Mouse (Mus musculus) hindbrain, embryonic 15.5 days (tissue): ENCODE results near the gene Plek. TPM values are rescaled to one million over a fixed set of nuclear protein-coding genes. Genes with fewer than 3 reads are reported as not detected.
"Not testable (repeated sequence)": the region's sequence is repeated elsewhere in the genome, so short reads cannot be mapped to it uniquely, and the experiment has no call there.

ENCODE experiments used
- ATAC-seq: fragments of 200-750 bp; cut with Nextera tagmentation; 2 replicates; pipeline ENCODE4 v1.8.0; 2017; ENCODE audit warnings: low read depth, moderate number of reproducible peaks, moderate TSS enrichment; ENCODE audit not compliant: low FRiP score
- H3K27ac ChIP-seq: fragments of 300-500 bp; sonication (generic); replicated peaks from 2 replicates; pipeline ENCODE4 v1.5.1; 2015; ENCODE audit warnings: mild to moderate bottlenecking, inconsistent platforms
- H3K27me3 ChIP-seq: fragments of 300-500 bp; sonication (generic); 2 replicates; pipeline ENCODE4 v1.6.1; 2015; ENCODE audit warnings: control low read depth, inconsistent platforms
- H3K36me3 ChIP-seq: fragments of 300-500 bp; sonication (generic); 2 replicates; pipeline ENCODE4 v1.6.1; 2015; ENCODE audit warnings: control low read depth, inconsistent platforms
- H3K4me1 ChIP-seq: fragments of 300-500 bp; sonication (generic); replicated peaks from 2 replicates; pipeline ENCODE4 v1.6.1; 2015; ENCODE audit warnings: control low read depth, inconsistent platforms
- H3K4me2 ChIP-seq: fragments of 300-500 bp; sonication (generic); 2 replicates; pipeline ENCODE4 v1.6.1; 2015; ENCODE audit warnings: moderate library complexity, mild to moderate bottlenecking, inconsistent platforms
- H3K4me3 ChIP-seq: fragments of 300-500 bp; sonication (generic); 2 replicates; pipeline ENCODE4 v1.5.1; 2015; ENCODE audit warnings: mild to moderate bottlenecking, inconsistent platforms
- H3K9ac ChIP-seq: fragments of 300-500 bp; sonication (generic); 2 replicates; pipeline ENCODE4 v1.6.1; 2015; ENCODE audit warnings: inconsistent platforms
- H3K9me3 ChIP-seq: fragments of 300-500 bp; sonication (generic); 2 replicates; pipeline ENCODE4 v1.6.1; 2016; ENCODE audit warnings: control low read depth, inconsistent platforms
- WGBS: fragments of 180-500 bp; shearing (Covaris S2); methylation state at CpG from one replicate; pipeline ENCODE4 v1.1.7; 2015; 5-methylcytosine and 5-hydroxymethylcytosine counted together
- polyA plus RNA-seq: library from polyadenylated mRNA; unstranded; fragments of >200 nt; fragmentation: Nextera tagmentation; extraction: Ambion mirVana; gene quantifications from 2 replicates; pipeline ENCODE4 v1.2.1, GENCODE M21; 2015

Gene Plek
- polyA plus RNA-seq = 3.4 and 3.8 TPM in 2 replicates

DNA sequence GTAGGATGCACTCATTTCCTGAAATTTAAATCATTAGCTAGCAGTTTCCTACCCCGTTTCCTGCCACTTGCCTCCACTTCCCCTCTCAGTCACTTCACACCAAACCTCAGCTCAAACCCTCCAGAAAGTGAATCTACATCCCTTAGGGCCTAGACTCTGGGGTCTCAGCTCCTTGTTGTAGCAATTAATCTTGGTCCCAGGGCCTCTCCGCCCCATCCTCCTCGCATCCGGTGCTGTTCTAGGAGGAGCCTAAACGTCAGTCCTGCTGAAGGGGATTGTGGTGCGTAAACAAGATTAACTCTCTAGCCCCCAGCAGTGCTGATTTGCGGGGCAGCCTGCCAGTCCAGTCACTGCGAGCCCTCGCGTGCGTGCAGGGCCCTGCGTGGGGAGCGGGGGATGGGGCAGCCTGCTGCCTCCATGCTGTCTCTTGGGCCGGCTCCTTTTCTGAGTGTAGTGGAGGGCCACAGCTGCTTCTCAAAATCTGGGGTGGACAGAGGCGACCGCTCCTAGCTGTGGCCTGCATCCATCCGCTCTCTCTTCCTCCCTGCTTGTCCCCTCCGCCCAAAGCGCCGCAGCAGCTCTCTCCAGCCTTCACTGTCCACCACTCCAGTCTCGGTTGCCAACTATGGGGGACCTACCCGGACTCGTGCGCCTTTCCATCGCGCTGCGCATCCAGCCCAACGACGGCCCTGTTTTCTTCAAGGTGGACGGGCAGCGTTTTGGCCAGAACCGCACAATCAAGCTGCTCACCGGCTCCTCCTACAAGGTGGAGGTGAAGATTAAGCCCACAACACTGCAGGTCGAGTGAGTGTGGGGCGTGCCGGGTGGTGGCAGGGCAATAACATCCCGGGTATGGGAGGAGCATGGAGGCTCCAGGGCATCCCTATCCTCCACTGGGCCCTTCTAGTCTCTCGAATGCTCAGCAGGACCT lies at the start of gene Plek, which contains the start of gene Cnrip1:
Gene Plek, minus strand, starts transcription at position 837 of the 931 bp plus-strand sequence.
Gene Cnrip1, plus strand, starts transcription at position 42 of the 931 bp plus-strand sequence.
- H3K36me3 ChIP-seq = peaks cover 7% of the 10 kb centered on the region; the same call in 1 of the 2 replicates
- under 1% methylated on average over 38 of the region's 38 CpGs for WGBS
- H3K4me1 ChIP-seq = peaks cover 23% of the 10 kb centered on the region
- peak within 1 kb of the TSS; percentile 83 for H3K4me3 ChIP-seq
- peak within 1 kb of the TSS; percentile 74 for H3K4me2 ChIP-seq
- H3K27ac ChIP-seq = peak within 1 kb of the TSS; percentile 94
- H3K9me3 ChIP-seq = no peaks in the 10 kb centered on the region
- ATAC-seq = peak; percentile 98
- peak within 1 kb of the TSS; percentile 85 for H3K9ac ChIP-seq
- H3K27me3 ChIP-seq = no peaks in the 10 kb centered on the region

DNA sequence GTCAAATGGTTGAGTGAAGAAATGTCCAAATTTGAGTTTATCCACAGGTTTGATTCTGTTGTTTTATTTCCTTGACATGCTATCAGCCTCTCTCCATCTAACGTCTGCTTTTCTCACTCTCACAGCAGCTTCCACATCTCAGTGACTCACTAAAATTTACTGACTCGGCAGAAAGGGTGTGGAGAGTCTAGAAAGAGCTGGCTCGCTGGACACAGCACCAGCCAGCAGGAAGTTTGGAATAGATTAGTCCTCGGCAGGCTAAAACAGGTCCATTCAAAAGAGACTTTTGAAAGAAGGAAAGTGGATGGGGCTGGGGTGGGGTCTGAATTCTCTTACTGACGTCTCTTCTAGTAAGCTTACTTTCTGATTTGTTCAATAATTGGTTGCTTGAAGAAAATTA lies 33.9 kb upstream of the Plek start:
- Histone ChIP-seq H3K4me1 (no peaks in the 10 kb centered on the region), H3K9me3 (no peaks in the 10 kb centered on the region), H3K4me3 (no peak overlapping the region), H3K27ac (no peak overlapping the region), H3K9ac (no peak overlapping the region), H3K36me3 (0 out of 2 replicates have a peak, but pooled peaks cover under 1% of the 10 kb centered on the region), H3K27me3 (no peaks in the 10 kb centered on the region), H3K4me2 (no peak overlapping the region)
- 24% methylated on average over 5 of the region's 5 CpGs for WGBS
- ATAC-seq = no peak

DNA sequence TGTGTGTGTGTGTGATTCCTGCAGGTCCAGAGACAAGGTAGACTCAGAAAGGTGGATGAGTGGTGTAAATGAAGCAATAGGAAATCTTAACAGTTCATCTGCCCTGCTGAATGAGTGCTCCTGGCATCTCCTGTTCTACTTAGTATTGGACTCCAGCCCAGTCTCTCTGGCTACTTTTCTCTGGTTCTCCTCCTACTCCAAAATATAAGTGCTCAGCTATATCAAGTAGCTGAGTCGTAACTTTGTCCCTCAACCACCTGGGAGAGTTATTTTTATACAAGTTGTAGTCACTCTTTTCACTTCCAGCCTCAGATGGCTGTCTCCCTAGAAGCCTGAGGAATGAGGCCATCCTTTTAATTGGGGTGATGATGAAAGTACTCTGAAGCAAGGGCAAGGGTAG lies 31.7 kb upstream of the Plek start:
- 68% methylated on average over 1 of the region's 1 CpGs for WGBS
- ATAC-seq = no peak

DNA sequence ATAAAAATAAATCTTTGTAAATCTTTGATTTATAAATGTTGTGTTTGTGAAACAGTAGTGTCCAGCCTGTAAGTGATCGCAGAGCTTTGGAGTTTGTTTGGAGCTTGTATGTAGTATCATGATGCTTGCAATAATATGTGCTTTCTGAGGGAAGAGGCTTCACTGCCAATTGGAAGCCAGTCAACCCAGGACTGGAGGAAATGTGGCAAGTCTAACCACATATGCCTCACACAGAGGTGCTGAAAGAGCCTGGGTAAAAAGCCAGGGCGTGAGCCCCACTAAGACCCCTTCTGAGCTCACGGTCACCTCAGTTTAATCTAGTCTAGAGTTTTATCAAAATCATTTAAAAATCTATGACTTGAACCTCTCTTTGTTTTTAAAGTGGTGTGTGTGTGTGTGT lies 31.3 kb upstream of the Plek start:
- H3K27me3 ChIP-seq = no peaks in the 10 kb centered on the region
- ATAC-seq = no peak
- H3K4me3 ChIP-seq = no peak overlapping the region
- no peak overlapping the region for H3K27ac ChIP-seq
- H3K4me2 ChIP-seq = no peak overlapping the region
- H3K36me3 ChIP-seq = peaks cover 18% of the 10 kb centered on the region
- H3K4me1 ChIP-seq = no peaks in the 10 kb centered on the region
- no peaks in the 10 kb centered on the region for H3K9me3 ChIP-seq
- H3K9ac ChIP-seq = no peak overlapping the region
- WGBS = 92% methylated on average over 3 of the region's 3 CpGs

More for the DNA sequence above, 31.7 kb upstream of the Plek start:
- Histone ChIP-seq H3K4me1 (no peaks in the 10 kb centered on the region), H3K4me2 (no peak overlapping the region), H3K9ac (no peak overlapping the region), H3K27ac (no peak overlapping the region), H3K9me3 (no peaks in the 10 kb centered on the region), H3K4me3 (no peak overlapping the region), H3K27me3 (no peaks in the 10 kb centered on the region), H3K36me3 (peaks cover 14% of the 10 kb centered on the region)

DNA sequence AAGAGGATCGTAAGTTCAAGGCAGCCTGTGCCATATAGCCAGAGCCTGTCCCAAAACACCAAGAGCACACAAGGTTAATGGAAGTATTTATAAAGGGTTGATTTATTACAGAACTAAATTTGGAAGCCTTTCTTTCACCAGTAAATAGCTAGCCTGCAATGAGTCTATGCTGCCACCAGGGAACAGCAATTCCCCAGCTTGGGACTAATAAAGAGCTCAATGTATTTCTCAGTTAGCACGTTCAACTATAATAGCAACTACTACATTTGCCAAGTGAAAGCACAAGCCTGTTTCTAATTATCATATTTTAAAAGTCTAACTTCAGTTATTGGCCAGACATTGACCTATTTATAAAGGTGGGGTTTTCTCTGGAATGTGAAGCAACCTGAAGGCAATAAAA lies 30.8 kb upstream of the Plek start:
- Histone ChIP-seq H3K27ac (no peak overlapping the region), H3K9me3 (no peaks in the 10 kb centered on the region), H3K9ac (no peak overlapping the region), H3K27me3 (no peaks in the 10 kb centered on the region), H3K4me2 (no peak overlapping the region), H3K4me1 (no peaks in the 10 kb centered on the region), H3K4me3 (no peak overlapping the region), H3K36me3 (peaks cover 20% of the 10 kb centered on the region)
- ATAC-seq = no peak
- WGBS = 42% methylated on average over 2 of the region's 2 CpGs

DNA sequence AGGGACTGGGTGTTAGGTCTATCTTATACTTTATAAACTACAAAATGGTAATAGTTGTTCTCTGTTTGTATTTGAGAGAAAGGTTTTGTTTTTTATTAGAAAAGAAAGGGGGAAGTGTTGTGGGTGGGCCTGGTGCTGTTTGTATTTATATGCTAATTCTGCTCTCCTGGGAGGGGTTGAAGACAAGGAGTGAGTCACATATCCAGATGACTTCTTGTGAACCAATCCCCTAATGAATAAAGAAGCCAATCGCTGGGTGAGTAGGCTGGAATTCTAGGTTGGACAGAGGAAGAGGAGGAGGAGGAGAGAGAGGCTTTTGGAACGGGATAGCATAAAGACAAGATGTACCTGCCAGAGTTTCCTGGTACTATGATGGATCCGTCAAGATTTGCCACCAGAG lies 29.9 kb upstream of the Plek start:
- no peaks in the 10 kb centered on the region for H3K9me3 ChIP-seq
- no peak overlapping the region for H3K27ac ChIP-seq
- H3K4me1 ChIP-seq = no peaks in the 10 kb centered on the region
- H3K4me2 ChIP-seq = no peak overlapping the region
- no peak for ATAC-seq
- no peaks in the 10 kb centered on the region for H3K27me3 ChIP-seq
- 34% methylated on average over 3 of the region's 3 CpGs for WGBS
- no peak overlapping the region for H3K9ac ChIP-seq
- peaks cover 20% of the 10 kb centered on the region for H3K36me3 ChIP-seq
- no peak overlapping the region for H3K4me3 ChIP-seq

DNA sequence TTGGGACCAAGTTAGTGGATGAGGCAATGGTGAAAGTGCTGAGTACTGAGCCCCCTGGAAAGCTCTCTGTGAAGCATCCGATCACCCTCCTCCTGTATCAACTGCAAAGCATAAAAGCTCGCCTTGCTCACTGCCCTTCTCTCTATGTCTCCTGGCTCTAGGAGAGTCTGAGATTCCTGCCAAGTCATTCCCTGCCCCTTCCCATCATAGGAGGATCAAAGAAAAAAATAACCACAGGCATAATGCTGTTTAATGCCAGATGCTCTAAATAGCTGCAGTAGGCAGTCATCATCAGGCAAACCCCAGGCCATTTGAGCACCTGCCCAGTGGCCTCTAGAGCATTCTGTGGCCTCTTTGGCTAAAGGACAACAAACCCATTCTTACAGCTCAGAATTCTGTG lies 23.5 kb upstream of the Plek start:
- ATAC-seq = no peak
- no peaks in the 10 kb centered on the region for H3K4me1 ChIP-seq
- no peaks in the 10 kb centered on the region for H3K27me3 ChIP-seq
- no peak overlapping the region for H3K27ac ChIP-seq
- H3K9ac ChIP-seq = no peak overlapping the region
- WGBS = 88% methylated on average over 2 of the region's 2 CpGs
- peaks cover 25% of the 10 kb centered on the region for H3K36me3 ChIP-seq
- no peaks in the 10 kb centered on the region for H3K9me3 ChIP-seq
- H3K4me3 ChIP-seq = no peak overlapping the region
- H3K4me2 ChIP-seq = no peak overlapping the region

DNA sequence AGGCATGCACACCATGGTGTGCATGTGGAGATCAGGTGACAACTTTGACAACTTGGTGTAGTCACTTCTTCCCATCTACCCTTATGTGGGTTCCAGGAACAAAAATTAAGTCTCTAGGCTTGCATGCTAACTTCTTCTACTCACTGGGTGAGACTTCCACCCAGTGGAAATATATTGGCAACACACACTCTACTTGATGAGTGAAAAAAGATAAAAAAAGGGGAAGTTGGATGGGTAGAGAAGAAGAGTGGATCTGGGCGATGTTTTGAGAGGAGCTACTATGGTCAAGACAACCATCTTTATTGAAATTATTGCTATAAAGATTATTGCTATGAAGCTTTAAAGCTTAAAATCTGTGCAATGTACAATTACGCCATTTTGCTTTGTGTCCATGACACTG lies 17.2 kb upstream of the Plek start:
- ATAC-seq, H3K4me1 ChIP-seq, H3K36me3 ChIP-seq, H3K4me3 ChIP-seq, H3K27me3 ChIP-seq, H3K9me3 ChIP-seq, H3K9ac ChIP-seq, H3K4me2 ChIP-seq, H3K27ac ChIP-seq: not testable (repeated sequence)
- WGBS = 97% methylated on average over 2 of the region's 2 CpGs

DNA sequence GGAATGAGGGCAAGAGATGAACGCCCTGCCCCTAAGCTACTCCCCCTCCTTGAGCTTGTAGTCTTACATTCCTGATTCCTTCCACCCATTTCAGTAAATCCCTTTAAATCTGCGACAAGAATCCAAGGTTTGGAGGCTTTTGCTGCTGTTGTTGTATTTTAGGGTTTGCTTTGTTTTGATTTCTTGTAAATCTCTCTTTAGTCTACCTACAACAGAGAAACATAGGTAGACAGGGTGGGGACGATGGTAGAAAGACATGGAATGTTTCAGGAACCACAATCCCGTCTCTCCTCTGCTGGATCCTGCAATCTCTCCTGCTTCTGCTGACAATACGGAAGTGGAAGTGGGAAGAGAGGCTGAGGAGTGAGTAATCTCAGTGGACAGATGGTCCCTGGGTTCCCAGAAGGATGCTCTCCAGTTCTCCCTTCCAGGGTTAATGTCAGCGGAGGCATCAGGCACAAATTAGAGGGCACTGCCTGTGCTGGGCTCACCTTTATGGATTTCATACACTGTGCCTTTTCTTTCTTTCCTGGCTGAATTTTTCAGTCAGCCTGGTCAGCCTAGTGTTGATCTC lies 382 bp upstream of the Plek start:
- H3K27me3 ChIP-seq = no peaks in the 10 kb centered on the region
- peak overlapping the region; percentile 74 for H3K4me2 ChIP-seq
- H3K9me3 ChIP-seq = no peaks in the 10 kb centered on the region
- H3K36me3 ChIP-seq = peaks cover 7% of the 10 kb centered on the region; the same call in 1 of the 2 replicates
- peak overlapping the region; percentile 94 for H3K27ac ChIP-seq
- WGBS = 6% methylated on average over 6 of the region's 6 CpGs
- ATAC-seq = 0 out of 2 replicates have a peak, but pooled peaks have one; percentile 3
- peaks cover 23% of the 10 kb centered on the region for H3K4me1 ChIP-seq
- H3K4me3 ChIP-seq = peak overlapping the region; percentile 83
- H3K9ac ChIP-seq = peak overlapping the region; percentile 85

DNA sequence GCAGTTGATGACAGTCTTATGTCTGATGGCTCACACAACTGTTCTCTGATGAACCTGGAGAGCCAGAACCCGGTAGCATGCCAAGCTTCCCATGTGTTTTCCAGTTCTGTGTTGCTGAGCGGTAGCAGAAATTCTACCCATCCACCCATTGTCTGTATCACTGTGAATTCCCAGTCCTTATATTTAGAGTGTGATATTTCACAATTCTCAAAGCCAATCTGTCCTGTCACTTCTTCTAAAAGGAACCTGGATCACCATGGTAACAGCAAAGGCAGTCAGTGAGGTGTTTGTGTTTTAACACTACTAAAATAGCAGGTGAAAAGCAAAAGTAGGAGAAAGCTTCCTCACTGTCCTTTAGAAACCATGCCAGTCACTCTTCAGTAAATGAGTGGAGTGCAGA lies 6.4 kb downstream of the Plek start:
- Histone ChIP-seq H3K27me3 (no peaks in the 10 kb centered on the region), H3K4me1 (peaks cover under 1% of the 10 kb centered on the region), H3K9ac (no peak overlapping the region), H3K27ac (no peak overlapping the region), H3K4me2 (no peak overlapping the region), H3K36me3 (no peaks in the 10 kb centered on the region), H3K9me3 (no peaks in the 10 kb centered on the region), H3K4me3 (no peak overlapping the region)
- ATAC-seq = no peak
- 95% methylated on average over 2 of the region's 2 CpGs for WGBS

DNA sequence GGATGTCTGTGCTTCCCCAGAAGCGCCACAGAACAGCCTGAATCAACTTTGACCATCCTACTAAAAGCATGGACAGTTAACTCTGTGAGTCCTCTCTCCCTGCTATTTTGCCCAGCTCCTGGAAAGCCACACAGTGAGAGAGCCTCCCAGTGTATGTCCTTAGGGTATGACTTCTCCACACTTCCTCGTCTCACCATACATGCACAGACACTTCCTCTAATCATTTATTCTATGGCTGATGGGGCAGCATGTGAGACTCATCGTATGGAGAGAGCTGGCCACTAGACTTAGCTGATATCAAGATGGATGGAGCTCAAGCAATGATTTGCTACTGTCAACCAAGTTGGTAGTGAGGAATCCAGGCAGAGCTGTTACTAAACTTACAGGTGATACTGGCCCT lies 28.2 kb downstream of the Plek start:
- Histone ChIP-seq H3K4me2 (no peak overlapping the region), H3K4me3 (no peak overlapping the region), H3K9ac (no peak overlapping the region), H3K4me1 (no peaks in the 10 kb centered on the region), H3K9me3 (no peaks in the 10 kb centered on the region), H3K27ac (no peak overlapping the region), H3K36me3 (no peaks in the 10 kb centered on the region), H3K27me3 (no peaks in the 10 kb centered on the region)
- 88% methylated on average over 3 of the region's 3 CpGs for WGBS
- no peak for ATAC-seq

DNA sequence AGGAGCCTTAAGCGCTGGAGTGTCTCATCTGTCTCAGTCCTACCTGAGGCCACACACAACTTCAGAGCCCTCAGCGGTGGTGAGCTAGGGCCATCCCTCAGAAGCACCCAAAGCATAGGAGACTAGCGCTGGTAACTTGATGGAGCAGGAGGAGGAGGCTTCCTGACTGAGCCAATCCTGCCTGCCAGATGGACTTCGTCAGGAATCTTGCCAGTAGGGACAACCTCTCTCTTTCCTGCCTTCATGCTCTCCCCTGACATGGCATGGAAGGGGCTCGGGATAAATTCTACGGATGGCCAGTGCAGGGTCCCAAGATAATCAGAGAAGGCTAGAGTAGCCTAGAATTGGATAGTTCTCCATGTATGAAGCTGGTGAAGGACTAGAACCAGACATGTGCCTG lies 29.0 kb downstream of the Plek start:
- H3K27me3 ChIP-seq = no peaks in the 10 kb centered on the region
- H3K4me2 ChIP-seq = no peak overlapping the region
- H3K9me3 ChIP-seq = 0 out of 2 replicates have a peak, but pooled peaks cover 4% of the 10 kb centered on the region
- H3K36me3 ChIP-seq = no peaks in the 10 kb centered on the region
- WGBS = 90% methylated on average over 6 of the region's 6 CpGs
- no peak overlapping the region for H3K4me3 ChIP-seq
- ATAC-seq = no peak
- H3K27ac ChIP-seq = no peak overlapping the region
- no peak overlapping the region for H3K9ac ChIP-seq
- no peaks in the 10 kb centered on the region for H3K4me1 ChIP-seq
